ENCODE assay signal across 9 mouse cellular contexts in genomic region chr13:28787331-28787643, GRCm38 (mm10).
DNase-seq lines count a peak whose midpoint lies in the region; ATAC-seq and TF ChIP-seq lines count a peak whose summit lies in the region.
"Had no signal": no experiment of that assay in that cellular context is flagged by ENCODE, and none has a peak within 500 bp of the region (broad histone marks: within the 10 kb centered on the region; RNA-seq: fewer than 3 reads in every experiment).

No protein-coding gene starts in this region.

- no peak for DNase-seq in intestine, embryonic 14.5 days (ENCODE audit: low spot score)
- DNase-seq in urinary bladder, adult 2 months (ENCODE audit: low spot score) = no peak
- no peak for DNase-seq in cerebellum, postnatal 36 days
- DNase-seq in cerebellum, adult 9-10 months = no peak
- DNase-seq: cerebellum, adult 9-11 months had no signal

- H3K4me1 ChIP-seq in intestine, embryonic 14.5 days (replicated peaks; ENCODE audit: control insufficient read depth, insufficient read depth, low read length) = peaks cover 26% of the 10 kb centered on the region; the same call in 1 of the 2 replicates
- no peaks in the 10 kb centered on the region for H3K4me1 ChIP-seq in intestine, postnatal 0 days (replicated peaks; ENCODE audit: control insufficient read depth, insufficient read depth, low read length)
- peaks cover 32% of the 10 kb centered on the region for H3K4me1 ChIP-seq in embryonic facial prominence, embryonic 12.5 days
- H3K4me1 ChIP-seq in hindbrain, embryonic 12.5 days = peaks cover 48% of the 10 kb centered on the region
- peaks cover 65% of the 10 kb centered on the region for H3K4me1 ChIP-seq in midbrain, embryonic 12.5 days

- H3K27ac ChIP-seq in intestine, embryonic 14.5 days (ENCODE audit: low read depth) = peak overlapping the region; percentile 23; the same call in 1 of the 2 replicates
- no peak overlapping the region for H3K27ac ChIP-seq in intestine, postnatal 0 days (ENCODE audit: low read depth, low read length)
- H3K27ac ChIP-seq in embryonic facial prominence, embryonic 12.5 days = peak overlapping the region; percentile 52
- peak overlapping the region; percentile 52 for H3K27ac ChIP-seq in hindbrain, embryonic 12.5 days
- H3K27ac ChIP-seq in midbrain, embryonic 12.5 days (replicated peaks) = peak overlapping the region; percentile 85

- no peak overlapping the region for H3K9ac ChIP-seq in intestine, embryonic 14.5 days (ENCODE audit: low read length)
- H3K9ac ChIP-seq in intestine, postnatal 0 days (ENCODE audit: low read depth, low read length) = no peak overlapping the region
- H3K9ac ChIP-seq in embryonic facial prominence, embryonic 12.5 days = no peak overlapping the region
- H3K9ac ChIP-seq in hindbrain, embryonic 12.5 days = no peak overlapping the region
- H3K9ac ChIP-seq in midbrain, embryonic 12.5 days (replicated peaks) = no peak overlapping the region

- H3K27me3 ChIP-seq in intestine, embryonic 14.5 days (replicated peaks; ENCODE audit: control insufficient read depth, insufficient read depth, low read length) = no peaks in the 10 kb centered on the region
- H3K27me3 ChIP-seq in intestine, postnatal 0 days (replicated peaks; ENCODE audit: control insufficient read depth, insufficient read depth, low read length) = no peaks in the 10 kb centered on the region
- no peaks in the 10 kb centered on the region for H3K27me3 ChIP-seq in embryonic facial prominence, embryonic 12.5 days
- H3K27me3 ChIP-seq in hindbrain, embryonic 12.5 days = no peaks in the 10 kb centered on the region
- no peaks in the 10 kb centered on the region for H3K27me3 ChIP-seq in midbrain, embryonic 12.5 days

- H3K36me3 ChIP-seq in intestine, embryonic 14.5 days (ENCODE audit: control insufficient read depth, insufficient read depth, low read length) = no peaks in the 10 kb centered on the region
- H3K36me3 ChIP-seq in intestine, postnatal 0 days (ENCODE audit: control insufficient read depth, insufficient read depth) = no peaks in the 10 kb centered on the region
- H3K36me3 ChIP-seq in embryonic facial prominence, embryonic 12.5 days = no peaks in the 10 kb centered on the region
- H3K36me3 ChIP-seq in hindbrain, embryonic 12.5 days = no peaks in the 10 kb centered on the region
- H3K36me3 ChIP-seq in midbrain, embryonic 12.5 days = no peaks in the 10 kb centered on the region

- H3K4me2 ChIP-seq in intestine, embryonic 14.5 days (ENCODE audit: low read length) = peak overlapping the region; percentile 26
- H3K4me2 ChIP-seq in intestine, postnatal 0 days (replicated peaks; ENCODE audit: low read depth) = no peak overlapping the region
- H3K4me2 ChIP-seq in embryonic facial prominence, embryonic 12.5 days (replicated peaks) = no peak overlapping the region
- 0 out of 2 replicates have a peak overlapping the region, but pooled peaks have one; percentile 8 for H3K4me2 ChIP-seq in hindbrain, embryonic 12.5 days (replicated peaks)
- peak overlapping the region; percentile 32 for H3K4me2 ChIP-seq in midbrain, embryonic 12.5 days (replicated peaks)

- no peaks in the 10 kb centered on the region for H3K9me3 ChIP-seq in intestine, embryonic 14.5 days (ENCODE audit: control insufficient read depth, low read length)
- no peaks in the 10 kb centered on the region for H3K9me3 ChIP-seq in intestine, postnatal 0 days (ENCODE audit: control insufficient read depth)
- no peaks in the 10 kb centered on the region for H3K9me3 ChIP-seq in embryonic facial prominence, embryonic 12.5 days
- no peaks in the 10 kb centered on the region for H3K9me3 ChIP-seq in hindbrain, embryonic 12.5 days (replicated peaks)
- H3K9me3 ChIP-seq in midbrain, embryonic 12.5 days = no peaks in the 10 kb centered on the region

- ATAC-seq in intestine, embryonic 14.5 days (replicated peaks; ENCODE audit: low FRiP score, low TSS enrichment, low read depth) = no peak
- no peak for ATAC-seq in intestine, postnatal 0 days
- ATAC-seq in embryonic facial prominence, embryonic 12.5 days (ENCODE audit: insufficient number of reproducible peaks, insufficient read depth, low FRiP score, low TSS enrichment) = no peak
- no peak for ATAC-seq in hindbrain, embryonic 12.5 days (ENCODE audit: low FRiP score)
- no peak for ATAC-seq in midbrain, embryonic 12.5 days (ENCODE audit: low FRiP score, low read depth)

- no peak for TF ChIP-seq CTCF in intestine, postnatal 0 days (IDR thresholded peaks at IDR 0.05; ENCODE audit: low read depth)

- H3K4me3 ChIP-seq in intestine, embryonic 14.5 days (ENCODE audit: low read depth, low read length) = no peak overlapping the region
- H3K4me3 ChIP-seq in intestine, postnatal 0 days (ENCODE audit: low read depth, low read length) = no peak overlapping the region
- no peak overlapping the region for H3K4me3 ChIP-seq in embryonic facial prominence, embryonic 12.5 days
- H3K4me3 ChIP-seq in hindbrain, embryonic 12.5 days = no peak overlapping the region
- no peak overlapping the region for H3K4me3 ChIP-seq in midbrain, embryonic 12.5 days

- 53% methylated on average over 3 of the region's 3 CpGs for WGBS in intestine, embryonic 14.5 days
- 48% methylated on average over 3 of the region's 3 CpGs for WGBS in intestine, postnatal 0 days
- WGBS in embryonic facial prominence, embryonic 12.5 days = 45% methylated on average over 3 of the region's 3 CpGs
- 34% methylated on average over 3 of the region's 3 CpGs for WGBS in hindbrain, embryonic 12.5 days
- WGBS in midbrain, embryonic 12.5 days = 20% methylated on average over 3 of the region's 3 CpGs

Comparison
In these comparisons a context has a peak if more than half of its experiments do, and no peak if none do; other contexts are left out.
1. H3K4me2 ChIP-seq: peak in intestine, embryonic 14.5 days (single experiment), hindbrain, embryonic 12.5 days (single experiment) and midbrain, embryonic 12.5 days (single experiment); none in intestine, postnatal 0 days (single experiment) and embryonic facial prominence, embryonic 12.5 days (single experiment).